ENCODE assay signal across 23 mouse cellular contexts in the genomic region with DNA sequence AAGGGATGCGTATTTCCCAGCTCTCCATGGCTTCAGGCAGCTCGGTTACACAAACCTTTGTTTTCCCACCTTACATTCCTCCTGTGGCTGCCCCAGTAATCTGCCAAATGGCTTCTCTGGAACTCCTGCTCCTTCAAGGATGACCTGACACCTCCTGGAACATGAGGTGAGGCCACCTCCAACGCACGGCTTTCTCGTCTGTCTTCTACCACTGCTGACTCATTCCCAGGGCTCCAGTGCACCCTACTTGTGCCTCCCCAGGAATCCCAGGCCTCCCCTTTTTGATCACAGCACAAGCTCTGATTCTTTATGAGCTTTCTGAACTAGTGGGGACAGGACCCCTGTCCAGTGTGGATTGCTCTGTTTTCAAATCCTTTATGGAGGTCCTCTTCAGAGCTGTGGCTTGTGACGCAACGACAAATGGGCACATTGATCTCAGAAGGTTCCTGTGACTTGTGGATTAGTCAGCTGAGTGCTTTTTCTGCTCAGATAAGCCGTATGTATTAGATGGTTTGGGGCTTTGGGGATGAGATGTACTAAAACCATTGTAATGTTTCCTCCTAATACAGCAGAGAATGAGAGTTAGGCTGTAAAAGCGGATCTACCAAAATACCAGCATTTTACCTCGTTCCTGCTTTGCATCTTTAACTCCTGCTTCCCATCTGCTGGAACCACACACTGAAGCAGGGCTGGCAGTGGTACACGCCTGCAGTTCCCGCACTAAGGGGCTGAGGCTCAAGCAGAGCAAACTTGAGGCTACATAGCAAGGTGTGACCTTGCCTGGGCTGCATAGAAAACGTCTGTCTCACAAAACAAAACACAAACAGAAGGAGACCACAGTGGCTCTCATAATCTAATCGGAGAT. TPM values are rescaled to one million over a fixed set of nuclear protein-coding genes. Genes with fewer than 3 reads are reported as not detected.
DNase-seq lines count a peak whose midpoint lies in the region; ATAC-seq lines count a peak whose summit lies in the region.
"Had no signal": no experiment of that assay in that cellular context is flagged by ENCODE, and none has a peak within 500 bp of the region (broad histone marks: within the 10 kb centered on the region; RNA-seq: fewer than 3 reads in every experiment).

No protein-coding gene starts in this region.

- DNase-seq in adrenal gland, postnatal 36 days: peak; percentile 15 to 27
- DNase-seq in adrenal gland, adult 8-10 months: no peak
- DNase-seq in kidney, postnatal 25 days: no peak
- DNase-seq in ES-CJ7 (ENCODE audit: low read depth, low spot score): peak; percentile 21
- DNase-seq in limb, embryonic 10.5 days (ENCODE audit: low spot score): no peak
- DNase-seq in gastrocnemius, postnatal 10 days: no peak
- no peak for DNase-seq in cerebellum, adult 18-20 months
- DNase-seq: cerebellum, adult 11-12 months; cerebellum, postnatal 36 days; gastrocnemius, postnatal 36 days; heart, postnatal 4 days; kidney, postnatal 36 days; right cerebral cortex, adult 18-20 months; thymus, adult 18-20 months had no signal

- no peak overlapping the region for H3K4me3 ChIP-seq in kidney, embryonic 14.5 days (ENCODE audit: low read length)
- no peak overlapping the region for H3K4me3 ChIP-seq in limb, embryonic 10.5 days
- H3K4me3 ChIP-seq: heart, embryonic 13.5 days; lung, embryonic 15.5 days; megakaryocyte, embryonic 14.5 days had no signal

- H3K4me2 ChIP-seq in kidney, embryonic 14.5 days (replicated peaks; ENCODE audit: low read depth, low read length): no peak overlapping the region
- H3K4me2 ChIP-seq: heart, embryonic 13.5 days; lung, embryonic 15.5 days had no signal

- 0 out of 2 replicates have a peak, but pooled peaks have one; percentile 60 for ATAC-seq in kidney, embryonic 14.5 days (ENCODE audit: low FRiP score, low TSS enrichment)

- no peaks in the 10 kb centered on the region for H3K9me3 ChIP-seq in kidney, embryonic 14.5 days (ENCODE audit: control insufficient read depth, low read length)
- no peaks in the 10 kb centered on the region for H3K9me3 ChIP-seq in limb, embryonic 10.5 days (replicated peaks)
- H3K9me3 ChIP-seq: heart, embryonic 13.5 days; lung, embryonic 15.5 days; megakaryocyte, embryonic 14.5 days had no signal

- no peak overlapping the region for H3K9ac ChIP-seq in kidney, embryonic 14.5 days (ENCODE audit: low read depth, low read length)
- H3K9ac ChIP-seq: heart, embryonic 13.5 days; lung, embryonic 15.5 days had no signal

- 45% methylated on average over 14 of the region's 14 CpGs for WGBS in kidney, embryonic 14.5 days
- 58% methylated on average over 14 of the region's 14 CpGs for WGBS in limb, embryonic 10.5 days

- no peaks in the 10 kb centered on the region for H3K27me3 ChIP-seq in kidney, embryonic 14.5 days (ENCODE audit: control insufficient read depth, insufficient read depth, low read length)
- no peaks in the 10 kb centered on the region for H3K27me3 ChIP-seq in limb, embryonic 10.5 days (ENCODE audit: low read depth, poor library complexity, severe bottlenecking)
- H3K27me3 ChIP-seq: heart, embryonic 13.5 days; lung, embryonic 15.5 days; megakaryocyte, embryonic 14.5 days had no signal

- no peak overlapping the region for H3K27ac ChIP-seq in kidney, embryonic 14.5 days (ENCODE audit: low read depth, low read length)
- H3K27ac ChIP-seq in limb, embryonic 10.5 days: peak overlapping the region; percentile 14; the same call in 1 of the 2 replicates
- H3K27ac ChIP-seq: heart, embryonic 13.5 days; lung, embryonic 15.5 days had no signal

- no peaks in the 10 kb centered on the region for H3K36me3 ChIP-seq in kidney, embryonic 14.5 days (ENCODE audit: control insufficient read depth, insufficient read depth, low read length)
- no peaks in the 10 kb centered on the region for H3K36me3 ChIP-seq in limb, embryonic 10.5 days
- H3K36me3 ChIP-seq: heart, embryonic 13.5 days; lung, embryonic 15.5 days had no signal

- H3K4me1 ChIP-seq in kidney, embryonic 14.5 days (ENCODE audit: control insufficient read depth, insufficient read depth, low read length): no peaks in the 10 kb centered on the region; the same call in 1 of the 2 replicates
- H3K4me1 ChIP-seq in limb, embryonic 10.5 days: peaks cover 9% of the 10 kb centered on the region; the same call in 1 of the 2 replicates
- H3K4me1 ChIP-seq: megakaryocyte, embryonic 14.5 days had no signal

RNA-seq across cellular contexts. Expression of a gene that starts 48.4 kb away (rescaled TPM):
- total RNA-seq in adrenal gland, postnatal 36 days (2021): not detected
- total RNA-seq in adrenal gland, adult 8-10 months (2022): not detected
- polyA plus RNA-seq in kidney, embryonic 14.5 days (2014; fragmentation: Nextera tagmentation; extraction: Ambion mirVana): not detected in 2 replicates
- 0.50 TPM in 1 of 2 replicates, not detected in the other for polyA plus RNA-seq in limb, embryonic 10.5 days (2016; fragmentation: Nextera tagmentation; extraction: Ambion mirVana)
- total RNA-seq in gastrocnemius, postnatal 10 days (2021): not detected
- total RNA-seq: heart, postnatal 4 days; layer of hippocampus, postnatal 25 days; left cerebral cortex, postnatal 25 days; liver, adult 2 months had no signal
- polyA plus RNA-seq: heart, embryonic 13.5 days; liver, adult 2 months; lung, embryonic 15.5 days; neural tube, embryonic 11.5 days; small intestine, adult 2 months had no signal

RNA-seq across cellular contexts. Expression of a gene that starts 54.4 kb away (rescaled TPM):
- total RNA-seq in adrenal gland, postnatal 36 days (2021): not detected
- not detected for total RNA-seq in adrenal gland, adult 8-10 months (2022)
- polyA plus RNA-seq in kidney, embryonic 14.5 days (2014; fragmentation: Nextera tagmentation; extraction: Ambion mirVana): 0.58 and 0.76 TPM in 2 replicates
- polyA plus RNA-seq in limb, embryonic 10.5 days (2016; fragmentation: Nextera tagmentation; extraction: Ambion mirVana): not detected in 2 replicates
- total RNA-seq in gastrocnemius, postnatal 10 days (2021): not detected
- total RNA-seq: gastrocnemius, postnatal 36 days; heart, postnatal 4 days; layer of hippocampus, postnatal 25 days; left cerebral cortex, postnatal 25 days; liver, adult 2 months had no signal
- polyA plus RNA-seq: heart, embryonic 13.5 days; liver, adult 2 months; lung, embryonic 15.5 days had no signal

Comparison
In these comparisons a context has a peak if more than half of its experiments do, and no peak if none do; other contexts are left out.
1. DNase-seq: peak in adrenal gland, postnatal 36 days (2 of 2) and ES-CJ7 (single experiment); none in adrenal gland, adult 8-10 months (single experiment), kidney, postnatal 25 days (0 of 2), limb, embryonic 10.5 days (single experiment), gastrocnemius, postnatal 10 days (single experiment) and cerebellum, adult 18-20 months (0 of 2).